Mouse (Mus musculus) forelimb bud, embryonic 11.5 days (tissue): ENCODE measurements around the gene Ctbs.

Source experiments
- DNase-seq: peaks from one replicate; pipeline ENCODE4 v3.0.0-alpha.2; 2012; ENCODE audit warnings: low read depth, low spot score

The Ctbs gene

DNA sequence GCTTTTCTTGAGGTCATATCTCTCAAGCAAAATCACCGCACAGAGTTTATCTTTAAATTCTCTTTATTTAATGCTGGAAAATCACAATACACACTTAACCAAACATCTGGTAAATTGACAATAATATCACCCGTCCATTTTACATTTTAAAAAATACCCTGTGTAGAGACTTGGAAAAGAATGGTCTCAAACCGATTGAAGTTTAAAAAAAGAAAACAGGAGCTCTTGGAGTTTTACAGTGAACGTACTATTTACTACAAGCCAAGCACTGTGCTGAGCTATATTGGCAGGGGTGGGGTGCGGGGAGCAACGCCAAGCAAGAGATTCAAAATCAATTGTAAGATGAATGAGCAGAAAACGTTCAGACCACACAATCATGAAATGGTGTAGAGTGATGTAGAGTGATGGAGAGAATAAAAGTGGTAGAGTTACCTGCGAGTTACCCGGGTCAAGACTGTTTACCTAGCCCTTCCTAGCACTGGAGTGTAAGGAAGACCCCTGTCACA is at the start of gene Ctbs:
TSS of gene Ctbs (plus strand) at position 51 of the 506 bp plus-strand sequence.
- DNase-seq, result no peak

GRCm38 (mm10) chr3:146403770-146404169 is 45.8 kb upstream of the Ctbs start:
- no peak for DNase-seq

GRCm38 (mm10) chr3:146404311-146405201 is 45.0 kb upstream of the Ctbs start, which contains the start of gene Ssx2ip:
TSS of gene Ssx2ip (plus strand) at chr3:146404642.
- peak; percentile 92 for DNase-seq

GRCm38 (mm10) chr3:146405213-146406006 is 44.2 kb upstream of the Ctbs start:
- no peak for DNase-seq

DNA sequence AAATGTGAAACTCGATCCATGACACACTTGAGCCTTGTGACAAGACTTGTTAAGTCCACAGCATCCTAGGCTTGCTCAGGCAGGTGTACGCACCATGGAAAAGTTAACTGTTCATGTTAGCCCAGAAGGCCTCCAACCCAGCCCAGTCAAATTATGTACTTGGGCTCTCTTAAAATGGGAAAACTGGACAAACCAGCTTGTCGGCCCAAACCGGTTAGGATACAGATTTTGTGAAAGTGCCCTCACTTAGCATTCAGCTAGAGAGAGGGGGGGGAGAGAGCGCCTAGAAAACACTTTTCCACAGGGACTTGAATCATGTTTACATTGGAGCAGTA is 43.6 kb upstream of the Ctbs start:
- DNase-seq, result peak; percentile 43

- no peak for DNase-seq
Observed at GRCm38 (mm10) chr3:146407086-146407721, 42.4 kb upstream of the Ctbs start.

DNA sequence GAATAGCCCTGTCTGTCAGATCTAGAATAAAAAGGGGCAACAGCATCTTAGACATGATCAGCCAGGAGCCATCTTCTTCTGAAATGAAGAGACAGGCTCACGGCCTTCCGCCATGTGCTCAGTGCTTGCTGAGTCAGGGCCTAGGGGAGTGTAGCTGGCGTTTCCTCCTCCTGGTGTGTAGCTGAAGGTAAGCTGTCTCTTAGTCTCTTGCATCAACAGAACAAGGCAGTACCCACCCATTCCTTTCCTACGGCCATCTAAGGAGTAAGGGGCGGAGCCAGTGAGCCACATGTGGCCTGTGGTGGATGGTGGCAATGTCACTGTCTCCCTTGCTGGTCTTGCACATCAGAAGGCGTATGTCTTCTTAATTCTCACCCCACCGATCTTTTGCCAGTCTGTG is 39.5 kb upstream of the Ctbs start:
- DNase-seq, result no peak

GRCm38 (mm10) chr3:146412008-146412407 is 37.6 kb upstream of the Ctbs start:
- DNase-seq, result no peak

DNA sequence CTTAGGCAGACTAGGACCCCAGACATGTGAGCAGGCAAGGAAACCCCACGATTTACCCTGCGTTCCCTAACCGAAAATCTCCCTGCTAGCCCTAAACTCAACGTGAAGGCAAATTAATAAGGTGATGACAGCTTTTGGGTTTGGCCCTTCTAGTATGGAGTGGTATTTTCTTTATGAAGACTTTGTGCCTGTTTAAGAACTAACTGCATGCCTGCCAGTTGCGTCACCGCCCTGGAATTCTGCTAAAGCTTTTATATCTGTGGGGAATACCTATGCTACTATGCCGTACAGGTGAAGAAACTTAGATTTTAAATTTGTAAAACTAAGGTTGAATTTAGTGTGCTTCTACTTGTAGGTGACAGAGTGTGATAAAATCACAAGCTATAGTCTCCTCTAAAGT is 37.1 kb upstream of the Ctbs start:
- DNase-seq, result no peak

GRCm38 (mm10) chr3:146413016-146413415 is 36.6 kb upstream of the Ctbs start:
- DNase-seq, result no peak

GRCm38 (mm10) chr3:146413992-146414391 is 35.6 kb upstream of the Ctbs start:
- no peak for DNase-seq

GRCm38 (mm10) chr3:146414555-146414954 is 35.0 kb upstream of the Ctbs start:
- no peak for DNase-seq

GRCm38 (mm10) chr3:146417873-146418272 is 31.7 kb upstream of the Ctbs start:
- no peak for DNase-seq

DNA sequence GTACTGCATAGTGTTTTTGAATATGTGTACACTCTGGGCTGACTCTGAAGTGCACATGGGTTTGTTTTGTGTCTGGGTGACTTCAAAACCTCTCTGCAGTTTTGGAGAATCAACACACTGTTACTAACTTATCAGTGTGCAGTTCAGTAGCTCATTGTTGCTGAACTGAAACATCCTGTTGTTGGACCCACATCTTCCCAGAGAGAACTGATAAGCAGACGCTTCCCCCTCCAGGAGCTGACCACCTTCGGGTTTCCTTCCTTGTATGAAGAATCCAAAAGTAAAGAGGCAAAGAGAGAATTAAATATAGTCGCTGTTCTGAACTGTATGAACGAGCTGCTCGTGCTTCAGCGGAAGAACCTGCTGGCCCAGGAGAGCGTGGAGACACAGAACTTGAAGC is 30.7 kb upstream of the Ctbs start:
- no peak for DNase-seq

GRCm38 (mm10) chr3:146419534-146419933 is 30.1 kb upstream of the Ctbs start:
- no peak for DNase-seq

DNA sequence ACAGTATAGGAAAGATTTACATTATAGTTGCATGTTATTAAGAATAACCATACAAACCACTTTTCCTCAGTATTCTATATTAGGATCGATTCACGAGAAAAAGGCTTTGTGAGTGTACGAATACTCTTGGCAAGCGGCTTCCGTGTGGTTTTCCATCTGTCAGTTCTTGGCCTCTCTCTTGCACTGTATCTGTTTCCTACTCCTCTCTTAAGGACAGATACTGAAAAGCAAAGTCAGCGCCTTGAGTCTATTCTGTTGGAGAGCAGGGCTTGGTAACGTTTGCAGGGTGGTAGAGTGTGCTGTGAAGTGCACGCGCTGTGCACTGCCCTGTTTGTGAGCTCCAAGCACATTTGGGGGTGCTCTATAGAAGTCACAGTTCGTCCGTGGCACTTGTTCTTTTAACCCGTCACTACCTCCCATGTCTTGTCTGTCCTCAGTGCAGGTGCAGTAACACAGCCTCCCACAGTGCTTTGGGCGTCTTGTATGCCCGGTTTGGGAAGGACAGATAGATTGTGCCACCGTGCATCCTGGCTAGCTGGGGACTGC is 29.5 kb upstream of the Ctbs start:
- no peak for DNase-seq

DNA sequence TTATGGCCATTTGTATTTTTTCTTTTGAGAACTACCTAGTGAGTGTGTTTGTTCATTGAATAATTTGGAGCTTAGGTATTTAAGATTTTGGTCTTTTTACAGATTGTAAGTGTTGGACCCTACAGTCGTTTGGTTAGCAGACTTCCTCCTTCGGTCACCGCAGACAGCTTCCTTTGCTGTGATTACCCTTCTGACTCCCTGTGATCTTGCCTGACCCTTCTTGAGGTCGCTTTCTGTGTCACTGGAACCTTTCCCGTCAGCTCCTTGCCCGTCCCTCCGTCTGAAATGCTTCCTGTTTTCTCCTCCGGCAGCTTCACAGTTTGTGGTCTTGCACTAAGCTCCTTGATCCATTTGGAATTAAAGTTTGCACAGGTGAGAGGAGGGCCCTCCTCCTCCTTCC is 27.8 kb upstream of the Ctbs start:
- no peak for DNase-seq

DNA sequence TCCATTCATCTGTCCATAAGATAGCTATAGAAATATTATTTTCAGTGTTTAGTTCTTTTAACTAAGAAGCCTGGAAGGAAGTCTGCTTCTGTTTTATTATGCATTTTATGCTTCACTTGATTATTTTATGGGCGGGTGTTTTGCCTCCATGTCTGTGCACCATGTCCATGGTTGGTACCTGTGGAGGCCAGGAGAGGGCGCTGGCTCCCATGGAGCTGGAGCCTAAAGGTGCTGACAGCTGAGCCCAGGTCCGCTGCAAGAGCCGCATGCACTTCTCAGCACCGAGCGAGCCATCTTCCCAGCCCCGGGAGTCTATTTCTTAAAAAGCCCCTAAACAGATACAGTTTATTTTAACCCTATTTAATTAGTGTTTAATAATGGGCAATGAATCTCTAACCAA is 25.9 kb upstream of the Ctbs start:
- DNase-seq, result no peak

DNA sequence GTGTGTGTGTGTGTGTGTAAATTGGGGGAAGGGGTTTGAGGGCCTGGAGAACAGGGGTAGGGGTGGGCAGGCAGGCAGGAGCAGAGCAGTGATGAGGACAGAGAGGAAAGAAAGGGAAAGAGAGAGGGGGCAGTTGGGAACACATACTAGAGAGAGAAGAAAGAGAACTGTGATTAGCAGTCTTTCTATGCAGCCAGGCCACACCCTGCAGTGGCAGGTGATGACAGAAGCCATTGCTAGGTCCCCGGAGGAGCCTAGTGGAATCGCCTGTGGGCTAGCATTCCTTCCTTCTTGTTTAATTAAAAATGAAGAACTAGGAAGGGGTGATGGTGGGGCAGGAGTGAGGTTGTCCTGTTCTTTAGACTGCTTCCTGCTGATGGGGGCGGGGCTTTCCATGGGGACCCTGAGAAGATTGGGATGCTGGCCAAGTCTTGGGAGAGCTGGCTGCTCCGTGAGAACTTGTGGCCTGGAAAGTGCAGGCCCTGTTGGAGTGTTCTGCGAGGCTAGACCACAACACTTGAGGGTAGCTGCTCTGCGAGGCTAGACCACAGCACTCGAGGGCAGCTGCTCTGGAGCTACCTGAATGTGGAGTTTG is 25.2 kb upstream of the Ctbs start:
- DNase-seq, result no peak

DNA sequence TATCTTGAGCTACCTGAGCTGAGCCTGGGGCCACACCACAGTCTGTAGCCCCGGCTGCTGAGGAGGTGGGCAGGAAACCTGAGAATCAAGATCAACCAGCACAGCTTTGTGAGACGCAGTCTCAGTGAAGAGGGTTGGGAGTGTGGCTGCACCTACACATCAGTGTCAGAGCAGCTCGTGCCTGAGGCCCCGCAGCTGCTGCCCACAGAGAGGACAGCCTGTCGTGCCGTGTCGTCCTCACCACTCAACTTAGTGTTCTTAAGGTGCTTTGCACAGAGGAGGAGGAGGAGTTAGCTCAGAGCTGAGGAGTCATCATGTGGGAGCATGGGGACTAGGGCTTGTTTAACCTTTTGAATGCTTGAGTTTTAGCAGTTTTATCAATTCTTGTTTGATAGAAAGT is 23.7 kb upstream of the Ctbs start:
- DNase-seq, result no peak

DNA sequence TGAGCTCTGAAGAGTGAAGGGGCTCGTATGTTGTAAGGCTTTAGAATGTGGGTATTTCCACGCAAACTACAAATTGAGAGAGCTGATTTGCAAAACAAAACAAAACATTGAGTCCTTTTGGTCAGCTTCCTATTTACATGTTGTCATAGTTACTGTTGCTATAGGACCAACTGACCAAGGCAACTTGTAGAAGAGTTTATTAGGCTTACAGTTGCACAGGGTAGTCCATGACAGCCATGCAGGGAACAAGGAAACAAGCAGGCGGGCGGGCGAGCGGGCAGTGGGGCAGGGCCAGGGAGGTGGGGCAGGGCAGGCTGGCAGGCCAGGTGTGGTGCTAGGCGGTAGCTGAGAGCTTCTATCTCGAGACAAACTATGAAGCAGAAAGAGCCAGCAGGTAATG is 23.1 kb upstream of the Ctbs start:
- no peak for DNase-seq
